Mouse (Mus musculus) liver, embryonic 14.5 days (tissue): ENCODE results near the gene 4921501E09Rik. TPM values are rescaled to one million over a fixed set of nuclear protein-coding genes. Genes with fewer than 3 reads are reported as not detected.
A peak's percentile ranks its signal among the peaks of the same experiment; 100 is the strongest.
"Not testable (repeated sequence)": the region's sequence is repeated elsewhere in the genome, so short reads cannot be mapped to it uniquely, and the experiment has no call there.

Source experiments
- ATAC-seq: fragments of 200-750 bp; cut with Nextera tagmentation; 2 replicates; pipeline ENCODE4 v1.8.0; 2017; ENCODE audit warnings: moderate number of reproducible peaks, mild to moderate bottlenecking, moderate library complexity; ENCODE audit not compliant: insufficient read depth
- DNase-seq, 3 experiments: peaks; one replicate each; pipeline ENCODE4 v3.0.0-alpha.2; 2012 to 2013; ENCODE audit warnings: low read depth in 3 of 3, low spot score in 3 of 3
- H3K27ac ChIP-seq: fragments of 300-500 bp; sonication (generic); 2 replicates; pipeline ENCODE4 v1.5.1; 2014; ENCODE audit warnings: moderate library complexity, mild to moderate bottlenecking, control low read depth, inconsistent platforms
- H3K27me3 ChIP-seq: fragments of 300-500 bp; sonication (generic); 2 replicates; pipeline ENCODE4 v1.6.1; 2014; ENCODE audit warnings: mild to moderate bottlenecking, low read length, moderate library complexity; ENCODE audit not compliant: control insufficient read depth, insufficient read depth
- H3K36me3 ChIP-seq: fragments of 300-500 bp; sonication (generic); replicated peaks from 2 replicates; pipeline ENCODE4 v1.6.1; 2014; ENCODE audit warnings: low read depth; ENCODE audit not compliant: control insufficient read depth, insufficient read depth
- H3K4me1 ChIP-seq, 2 experiments: fragments of 200-500 bp in 1 of 2; fragments of 300-500 bp in 1 of 2; sonication (generic) in 1 of 2; replicated peaks; 2 replicates each; pipeline ENCODE4 v1.6.1; 2012 to 2014; ENCODE audit warnings: antibody characterized with exemption in 1 of 2, inconsistent platforms in 1 of 2, low read length in 1 of 2; ENCODE audit not compliant: control insufficient read depth in 2 of 2, insufficient read depth in 2 of 2
- H3K4me2 ChIP-seq: fragments of 300-500 bp; sonication (generic); 2 replicates; pipeline ENCODE4 v1.6.1; 2014; ENCODE audit warnings: low read depth, mild to moderate bottlenecking, control low read depth, moderate library complexity
- H3K4me3 ChIP-seq, 2 experiments: fragments of 200-500 bp in 1 of 2; fragments of 300-500 bp in 1 of 2; sonication (generic) in 1 of 2; 2 replicates each; pipeline ENCODE4 v1.5.1; 2012 to 2014; ENCODE audit warnings: low read depth in 2 of 2, low read length in 2 of 2, mild to moderate bottlenecking in 2 of 2, control low read depth in 1 of 2, inconsistent platforms in 1 of 2, moderate library complexity in 1 of 2; ENCODE audit not compliant: insufficient read depth in 1 of 2
- H3K9ac ChIP-seq: fragments of 300-500 bp; sonication (generic); replicated peaks from 2 replicates; pipeline ENCODE4 v1.6.1; 2014; ENCODE audit warnings: mild to moderate bottlenecking, control low read depth, moderate library complexity
- H3K9me3 ChIP-seq: fragments of 300-500 bp; sonication (generic); 2 replicates; pipeline ENCODE4 v1.6.1; 2016; ENCODE audit warnings: low read length, mixed read lengths; ENCODE audit not compliant: control insufficient read depth
- CTCF ChIP-seq: IDR thresholded peaks from 2 replicates; pipeline ENCODE4 v1.5.1; 2016; ENCODE audit warnings: antibody characterized with exemption, low read depth, control low read depth
- EP300 ChIP-seq: IDR thresholded peaks from 2 replicates; pipeline ENCODE4 v1.6.1; 2016; ENCODE audit warnings: antibody characterized with exemption, low read depth
- WGBS: fragments of 180-500 bp; shearing (Covaris S2); extraction: QIAGEN DNeasy Blood & Tissue Kit; methylation state at CpG from one replicate; pipeline ENCODE4 v1.1.7; 2014; ENCODE audit not compliant: insufficient replicate concordance; 5-methylcytosine and 5-hydroxymethylcytosine counted together
- polyA plus RNA-seq, 2 experiments: library from polyadenylated mRNA; depleted of rRNA in 1 of 2; stranded (reverse) in 1 of 2; unstranded in 1 of 2; fragments of >200 nt; fragmentation: Nextera tagmentation in 1 of 2; extraction: Ambion mirVana in 1 of 2; gene quantifications; 2 replicates each; pipeline versions ENCODE4 v1.2.1 to v1.2.3; 2012 to 2014

Gene 4921501E09Rik
- polyA plus RNA-seq, 2 experiments: not detected

- Histone ChIP-seq H3K27ac (no peak overlapping the region), H3K4me3 (no peak overlapping the region), H3K9me3 (no peaks in the 10 kb centered on the region), H3K27me3 (no peaks in the 10 kb centered on the region), H3K9ac (no peak overlapping the region), H3K4me2 (no peak overlapping the region), H3K4me1 (no peaks in the 10 kb centered on the region), H3K36me3 (no peaks in the 10 kb centered on the region)
- ATAC-seq (no peak), DNase-seq (no peak)
- no peak for TF ChIP-seq EP300
- no peak for TF ChIP-seq CTCF
- 4% methylated on average over 1 of the region's 1 CpGs for WGBS
These were observed 4.9 kb downstream of the 4921501E09Rik start for GRCm38 (mm10) chr17:33063001-33063400.

DNA sequence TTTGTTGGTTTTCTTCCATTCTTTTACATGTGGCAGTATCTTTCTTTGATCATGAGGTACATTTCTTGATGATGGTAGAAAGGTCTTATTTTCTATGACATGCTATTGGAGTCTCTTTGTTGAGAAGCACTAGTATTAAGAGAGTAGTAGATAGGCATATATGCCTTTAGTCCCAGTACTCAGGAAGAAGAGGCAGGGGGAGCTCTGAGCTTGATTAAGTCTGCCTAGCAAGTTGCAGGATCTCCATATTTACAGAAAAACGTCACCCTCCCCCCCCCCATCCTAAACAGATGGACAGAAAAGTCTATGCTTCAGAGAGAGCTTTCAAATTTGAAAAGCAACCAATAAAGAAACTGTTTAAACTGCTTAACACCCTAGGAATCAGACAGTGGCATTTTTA, 9.1 kb downstream of the 4921501E09Rik start:
- Histone ChIP-seq H3K4me1 (no peaks in the 10 kb centered on the region), H3K27me3 (no peaks in the 10 kb centered on the region), H3K27ac (no peak overlapping the region), H3K4me3 (no peak overlapping the region), H3K9ac (no peak overlapping the region), H3K9me3 (no peaks in the 10 kb centered on the region), H3K36me3 (no peaks in the 10 kb centered on the region), H3K4me2 (no peak overlapping the region)
- TF ChIP-seq EP300 (no peak), CTCF (no peak)
- DNase-seq (no peak), ATAC-seq (no peak)
- 3% methylated on average over 1 of the region's 1 CpGs for WGBS

DNA sequence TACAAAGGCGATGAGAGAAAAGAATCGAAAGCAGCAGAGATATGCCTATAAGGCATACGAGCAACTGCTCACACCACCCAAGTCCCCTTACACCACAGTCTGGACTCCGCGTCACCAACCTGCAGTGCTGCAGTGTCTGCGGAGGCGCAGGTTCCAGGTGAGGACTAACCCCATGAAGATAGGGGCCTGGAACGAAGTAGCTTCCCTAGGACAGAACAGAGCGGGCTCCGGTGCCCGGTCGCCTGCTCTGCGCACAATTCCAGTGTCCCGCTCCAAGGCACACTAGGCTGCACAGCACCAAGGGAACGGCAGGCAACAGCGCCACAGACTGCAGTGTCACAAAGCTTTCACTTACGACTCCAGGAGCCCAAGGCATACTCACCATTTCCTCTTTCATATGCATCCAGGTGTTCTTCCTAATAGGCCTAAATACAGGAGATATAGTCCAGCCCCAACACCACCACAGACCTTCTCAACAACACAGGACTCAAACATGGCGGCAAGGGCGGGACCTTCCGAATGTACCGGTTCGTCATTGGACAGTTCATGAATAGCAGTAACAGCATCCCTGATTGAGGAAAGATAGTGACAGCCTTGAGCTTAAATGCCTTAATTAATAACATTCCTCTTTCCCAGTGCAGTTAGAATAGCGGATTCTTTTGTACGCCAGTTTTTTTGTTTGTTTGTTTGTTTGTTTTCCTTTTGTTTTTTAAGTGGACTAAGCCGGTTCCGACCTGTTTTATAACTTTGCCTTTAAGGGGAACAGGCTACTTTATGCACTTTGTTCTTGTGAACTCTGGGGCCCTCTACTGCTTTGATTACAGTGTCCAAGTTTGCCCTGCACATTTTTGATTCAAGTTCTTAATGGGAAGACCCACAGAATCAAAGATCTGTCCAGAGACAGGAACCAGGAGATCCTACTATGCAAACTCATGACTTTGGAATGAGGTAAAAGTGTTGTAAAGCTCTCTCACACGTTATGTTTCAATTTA, 34.7 kb downstream of the 4921501E09Rik start, which contains the start of gene Zfp763:
TSS of gene Zfp763 (minus strand) at position 503 of the 992 bp plus-strand sequence.
- peak within 1 kb of the TSS; percentile 76 for H3K4me2 ChIP-seq
- H3K4me3 ChIP-seq: peak within 1 kb of the TSS; percentile 69 to 99
- 3% methylated on average over 27 of the region's 27 CpGs for WGBS
- peak within 1 kb of the TSS; percentile 41; the same call in 1 of the 2 replicates for H3K27ac ChIP-seq
- DNase-seq (peak; percentile 67 to 78 (median 76)), ATAC-seq (peak; percentile 96)
- TF ChIP-seq CTCF: no peak
- no peak for TF ChIP-seq EP300
- no peaks in the 10 kb centered on the region for H3K9me3 ChIP-seq
- H3K36me3 ChIP-seq: no peaks in the 10 kb centered on the region
- H3K27me3 ChIP-seq: no peaks in the 10 kb centered on the region
- peaks cover 2 to 3% of the 10 kb centered on the region in 2 experiments; a peak in 2 of 4 replicates for H3K4me1 ChIP-seq
- H3K9ac ChIP-seq: peak within 1 kb of the TSS; percentile 62

- Histone ChIP-seq H3K27ac (no peak overlapping the region), H3K4me1 (peaks cover 2 to 3% of the 10 kb centered on the region in 2 experiments; a peak in 2 of 4 replicates), H3K4me2 (peak overlapping the region; percentile 76), H3K4me3 (peak overlapping the region; percentile 69 to 99), H3K27me3 (no peaks in the 10 kb centered on the region), H3K9me3 (no peaks in the 10 kb centered on the region), H3K36me3 (no peaks in the 10 kb centered on the region), H3K9ac (peak overlapping the region; percentile 62)
- no peak for TF ChIP-seq EP300
- TF ChIP-seq CTCF: no peak
- peak in 1 of 3 experiments; percentile 6 for DNase-seq
- WGBS: 4% methylated on average over 10 of the region's 10 CpGs
- no peak for ATAC-seq
These were observed 35.5 kb downstream of the 4921501E09Rik start for GRCm38 (mm10) chr17:33032376-33032775.

DNA sequence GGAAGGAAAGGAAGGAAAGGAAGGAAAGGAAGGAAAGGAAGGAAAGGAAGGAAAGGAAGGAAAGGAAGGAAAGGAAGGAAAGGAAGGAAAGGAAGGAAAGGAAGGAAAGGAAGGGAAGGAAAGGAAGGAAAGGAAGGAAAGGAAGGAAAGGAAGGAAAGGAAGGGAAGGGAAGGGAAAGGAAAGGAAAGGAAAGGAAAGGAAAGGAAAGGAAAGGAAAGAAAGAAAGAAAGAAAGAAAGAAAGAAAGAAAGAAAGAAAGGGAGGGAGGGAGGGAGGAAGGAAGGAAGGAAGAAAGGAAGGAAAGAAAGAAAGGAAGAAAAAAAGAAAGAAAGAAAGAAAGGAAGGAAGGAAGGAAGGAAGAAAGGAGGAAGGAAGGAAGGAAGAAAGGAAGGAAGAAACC, 47.4 kb downstream of the 4921501E09Rik start:
- H3K27me3 ChIP-seq, H3K27ac ChIP-seq, H3K9ac ChIP-seq, ATAC-seq, H3K4me3 ChIP-seq, DNase-seq, H3K4me1 ChIP-seq, H3K4me2 ChIP-seq: not testable (repeated sequence)
- Histone ChIP-seq H3K9me3 (peaks cover 19% of the 10 kb centered on the region), H3K36me3 (peaks cover 18% of the 10 kb centered on the region)

Other genes with a start within 250 kb of the 4921501E09Rik start
- gene Zfp799, start 237.8 kb downstream of the 4921501E09Rik start, polyA plus RNA-seq (2012; rRNA removed): 0.60 and 0.71 TPM in 2 replicates
- 1.0 and 1.5 TPM in 2 replicates for gene Zfp799, start 237.8 kb downstream of the 4921501E09Rik start, polyA plus RNA-seq (2014; fragmentation: Nextera tagmentation; extraction: Ambion mirVana)
- 0.55 and 0.79 TPM in 2 replicates for gene Zfp870, start 176.4 kb downstream of the 4921501E09Rik start, polyA plus RNA-seq (2012; rRNA removed)
- 1.5 and 2.8 TPM in 2 replicates for gene Zfp870, start 176.4 kb downstream of the 4921501E09Rik start, polyA plus RNA-seq (2014; fragmentation: Nextera tagmentation; extraction: Ambion mirVana)
- gene Cyp4f14, start 150.7 kb downstream of the 4921501E09Rik start, polyA plus RNA-seq (2012; rRNA removed): 0.02 TPM in 1 of 2 replicates, not detected in the other
- gene Cyp4f14, start 150.7 kb downstream of the 4921501E09Rik start, polyA plus RNA-seq (2014; fragmentation: Nextera tagmentation; extraction: Ambion mirVana): not detected in 2 replicates
- 3.3 and 3.6 TPM in 2 replicates for gene Cyp4f13, start 120.7 kb downstream of the 4921501E09Rik start, polyA plus RNA-seq (2012; rRNA removed)
- gene Cyp4f13, start 120.7 kb downstream of the 4921501E09Rik start, polyA plus RNA-seq (2014; fragmentation: Nextera tagmentation; extraction: Ambion mirVana): 4.1 and 6.0 TPM in 2 replicates
- 1.3 and 2.3 TPM in 2 replicates for gene Zfp472, start 102.2 kb downstream of the 4921501E09Rik start, polyA plus RNA-seq (2012; rRNA removed)
- 6.1 and 6.8 TPM in 2 replicates for gene Zfp472, start 102.2 kb downstream of the 4921501E09Rik start, polyA plus RNA-seq (2014; fragmentation: Nextera tagmentation; extraction: Ambion mirVana)
- gene Zfp952, start 74.9 kb downstream of the 4921501E09Rik start, polyA plus RNA-seq (2012; rRNA removed): 1.1 and 1.8 TPM in 2 replicates
- 2.2 and 2.3 TPM in 2 replicates for gene Zfp952, start 74.9 kb downstream of the 4921501E09Rik start, polyA plus RNA-seq (2014; fragmentation: Nextera tagmentation; extraction: Ambion mirVana)
- gene Zfp763, start 34.7 kb downstream of the 4921501E09Rik start, polyA plus RNA-seq (2012; rRNA removed): 0.61 and 1.1 TPM in 2 replicates
- gene Zfp763, start 34.7 kb downstream of the 4921501E09Rik start, polyA plus RNA-seq (2014; fragmentation: Nextera tagmentation; extraction: Ambion mirVana): 1.8 and 2.0 TPM in 2 replicates
- gene Zfp563, start 21.3 kb upstream of the 4921501E09Rik start, polyA plus RNA-seq (2012; rRNA removed): 0.56 and 0.61 TPM in 2 replicates
- gene Zfp563, start 21.3 kb upstream of the 4921501E09Rik start, polyA plus RNA-seq (2014; fragmentation: Nextera tagmentation; extraction: Ambion mirVana): 1.1 and 1.2 TPM in 2 replicates
- gene Morc2b, start 71.6 kb upstream of the 4921501E09Rik start, polyA plus RNA-seq (2012; rRNA removed): not detected in 2 replicates
- gene Morc2b, start 71.6 kb upstream of the 4921501E09Rik start, polyA plus RNA-seq (2014; fragmentation: Nextera tagmentation; extraction: Ambion mirVana): not detected in 2 replicates
- not detected in 2 replicates for gene Olfr55, start 100.4 kb upstream of the 4921501E09Rik start, polyA plus RNA-seq (2012; rRNA removed)
- not detected in 2 replicates for gene Olfr55, start 100.4 kb upstream of the 4921501E09Rik start, polyA plus RNA-seq (2014; fragmentation: Nextera tagmentation; extraction: Ambion mirVana)
- not detected in 2 replicates for gene Olfr239, start 123.2 kb upstream of the 4921501E09Rik start, polyA plus RNA-seq (2012; rRNA removed)
- not detected in 2 replicates for gene Olfr239, start 123.2 kb upstream of the 4921501E09Rik start, polyA plus RNA-seq (2014; fragmentation: Nextera tagmentation; extraction: Ambion mirVana)
- gene Olfr1564, start 153.6 kb upstream of the 4921501E09Rik start, polyA plus RNA-seq (2012; rRNA removed): 0.01 and 0.03 TPM in 2 replicates
- gene Olfr1564, start 153.6 kb upstream of the 4921501E09Rik start, polyA plus RNA-seq (2014; fragmentation: Nextera tagmentation; extraction: Ambion mirVana): not detected in 2 replicates
- 0.97 and 1.8 TPM in 2 replicates for gene Zfp955a, start 187.1 kb upstream of the 4921501E09Rik start, polyA plus RNA-seq (2012; rRNA removed)
- 4.4 TPM in 2 replicates for gene Zfp955a, start 187.1 kb upstream of the 4921501E09Rik start, polyA plus RNA-seq (2014; fragmentation: Nextera tagmentation; extraction: Ambion mirVana)
- gene Olfr63, start 196.6 kb upstream of the 4921501E09Rik start, polyA plus RNA-seq (2012; rRNA removed): not detected in 2 replicates
- not detected in 2 replicates for gene Olfr63, start 196.6 kb upstream of the 4921501E09Rik start, polyA plus RNA-seq (2014; fragmentation: Nextera tagmentation; extraction: Ambion mirVana)
- 0.86 and 1.5 TPM in 2 replicates for gene Zfp955b, start 221.5 kb upstream of the 4921501E09Rik start, polyA plus RNA-seq (2012; rRNA removed)
- gene Zfp955b, start 221.5 kb upstream of the 4921501E09Rik start, polyA plus RNA-seq (2014; fragmentation: Nextera tagmentation; extraction: Ambion mirVana): 1.4 and 1.6 TPM in 2 replicates